Mouse (Mus musculus) spleen, adult 12 weeks (tissue): ENCODE data around the gene Cdc16.
"Not testable (repeated sequence)": the region's sequence is repeated elsewhere in the genome, so short reads cannot be mapped to it uniquely, and the experiment has no call there.

ENCODE experiments used
- DNase-seq: peaks from one replicate; pipeline ENCODE4 v3.0.0; 2022; ENCODE audit warnings: low spot score

The Cdc16 gene

DNA sequence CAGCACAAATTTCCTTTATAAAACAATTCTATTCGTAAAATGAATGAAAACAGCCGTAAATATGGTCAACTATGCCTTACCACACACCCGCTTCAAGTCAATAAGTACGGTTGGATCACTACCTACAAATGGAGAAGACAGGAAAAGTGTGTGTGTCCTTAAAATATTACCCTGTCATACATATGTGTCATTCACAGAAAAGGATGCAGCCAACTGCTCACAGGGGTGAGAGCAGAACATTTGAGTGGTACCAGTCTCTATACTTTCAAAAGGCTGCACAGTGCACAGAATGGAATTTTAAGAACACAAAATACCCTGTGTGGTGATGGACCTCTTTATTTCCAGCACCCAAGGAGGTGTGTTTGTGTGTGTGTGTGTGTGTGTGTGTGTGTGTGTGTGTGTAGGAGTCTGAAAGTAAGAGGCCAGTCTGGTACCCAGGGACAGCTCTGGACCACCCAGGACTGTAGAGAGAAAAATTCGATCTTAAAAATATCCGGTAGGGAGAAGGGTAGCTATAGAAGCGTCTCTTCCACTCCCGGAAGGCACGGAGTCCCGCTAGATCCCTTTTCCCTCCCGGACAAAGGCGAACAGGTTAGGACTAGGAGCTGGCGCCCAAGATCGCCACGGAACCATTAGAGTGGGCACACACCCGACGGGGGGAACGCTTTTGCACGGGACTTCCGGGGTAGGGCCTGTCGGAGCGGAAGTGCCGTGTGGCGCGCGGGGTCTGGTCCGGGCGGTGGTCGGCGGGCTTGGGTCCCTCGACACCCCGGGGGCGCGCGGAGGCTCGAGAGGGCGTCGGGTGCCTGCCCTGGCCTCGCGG, at the start of gene Cdc16:
TSS of gene Cdc16 (plus strand) at position 695 of the 823 bp plus-strand sequence.
- DNase-seq: peak; percentile 76

DNA sequence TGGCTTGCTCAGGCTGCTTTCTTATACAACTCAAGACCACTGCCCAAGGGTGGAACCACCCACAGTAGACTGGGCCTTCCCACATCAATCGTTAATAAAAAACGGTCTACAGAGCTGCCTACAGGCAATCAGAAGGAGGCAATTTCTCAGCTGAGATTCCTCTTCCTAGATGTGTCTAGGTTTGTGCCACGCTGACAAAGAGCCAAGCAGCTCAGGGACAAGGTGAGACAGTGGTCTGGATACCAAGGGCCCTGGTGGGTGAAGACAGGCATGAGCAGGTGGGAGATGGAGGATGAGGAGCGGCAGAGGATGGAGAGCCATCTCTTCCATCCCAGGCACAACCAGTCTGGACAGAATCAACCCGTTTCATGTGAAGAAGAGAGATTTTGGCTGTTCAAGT, 49.0 kb upstream of the Cdc16 start:
- DNase-seq: no peak

DNA sequence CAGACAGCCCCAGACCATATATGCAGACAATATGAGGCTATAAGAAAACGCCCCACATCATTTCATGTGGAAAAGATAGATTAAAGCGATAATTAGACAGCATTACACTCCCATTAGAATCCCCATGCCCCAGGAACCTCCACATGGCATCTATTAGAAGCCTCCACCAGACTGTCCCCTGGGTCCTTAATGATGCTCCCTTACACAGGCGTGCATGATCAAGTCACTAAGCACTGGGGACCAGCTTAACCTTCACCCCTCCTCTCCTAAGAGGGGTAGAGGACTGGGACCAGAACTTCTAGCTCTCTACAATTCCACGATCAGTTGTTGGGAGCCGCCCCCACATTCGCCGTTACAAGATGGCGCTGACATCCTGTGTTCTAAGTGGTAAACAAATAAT, 38.5 kb upstream of the Cdc16 start:
- no peak for DNase-seq

DNA sequence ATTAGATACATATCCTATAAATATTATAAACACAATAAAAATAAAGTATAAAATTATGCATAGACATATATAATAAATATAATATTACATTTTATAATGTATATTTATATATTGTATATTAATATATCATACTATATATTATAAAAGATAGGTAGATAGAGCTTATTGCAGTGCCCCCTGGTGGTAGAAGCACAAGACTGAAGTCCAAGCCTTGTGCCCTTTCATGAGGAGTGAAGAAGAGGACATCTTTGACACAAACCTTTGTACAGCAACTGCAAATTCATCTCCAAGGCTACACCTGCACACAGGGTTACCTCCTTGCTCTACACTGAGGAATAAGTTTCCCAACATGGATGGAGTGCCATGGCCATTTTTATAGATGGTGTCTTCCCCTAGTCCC, 31.8 kb upstream of the Cdc16 start:
- DNase-seq: no peak

DNA sequence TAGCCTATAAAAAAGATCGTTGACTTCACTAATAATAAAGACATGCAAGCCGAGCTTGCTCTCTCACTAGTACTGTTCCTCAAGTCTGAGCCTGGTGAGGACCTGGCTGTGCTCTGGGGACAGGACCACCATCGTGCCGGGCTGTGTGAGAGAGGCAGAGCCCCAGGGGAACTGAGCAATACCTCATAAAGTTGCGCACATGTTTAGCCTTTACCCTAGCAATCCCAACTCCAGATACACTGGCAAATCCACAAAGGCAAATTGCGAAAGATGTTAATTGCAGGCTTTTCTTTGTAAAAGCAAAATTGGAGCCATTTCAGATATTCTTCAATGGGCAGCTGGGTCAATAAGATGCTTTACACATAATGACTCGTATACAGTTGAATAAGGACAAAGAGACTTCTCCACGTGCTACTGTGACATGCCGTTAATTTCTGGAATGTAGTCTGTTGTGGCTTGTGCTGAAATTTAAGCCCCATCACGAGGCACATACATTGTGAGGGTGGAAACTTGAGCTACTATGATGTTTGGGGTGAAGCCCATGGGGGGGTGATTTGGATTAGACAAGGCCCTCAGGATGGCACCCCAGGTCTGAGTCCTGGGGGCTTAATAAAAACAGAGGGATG, 29.9 kb upstream of the Cdc16 start:
- DNase-seq: no peak

DNA sequence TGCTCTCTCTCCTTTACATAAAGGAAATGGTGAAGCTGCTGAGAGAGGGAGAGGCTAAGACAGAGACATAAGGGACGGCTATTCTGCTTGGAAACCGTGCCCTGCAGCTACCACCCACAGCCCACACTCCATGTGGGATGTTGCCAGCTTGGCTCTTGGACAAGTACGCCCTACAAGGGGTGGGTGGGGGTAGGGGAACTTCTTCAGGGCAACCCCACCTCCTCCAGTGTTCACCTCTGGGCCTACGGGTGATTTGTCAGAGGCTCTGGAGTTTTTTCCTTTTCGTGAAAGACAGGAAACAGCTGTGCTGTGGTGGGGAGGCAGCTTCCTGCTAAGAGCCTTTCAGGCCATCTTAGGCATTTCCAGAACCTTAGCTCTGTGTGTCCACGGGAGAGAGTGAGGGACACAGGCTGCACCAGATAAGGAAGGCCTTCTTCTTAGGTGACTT, 17.1 kb upstream of the Cdc16 start:
- peak; percentile 15 for DNase-seq

DNA sequence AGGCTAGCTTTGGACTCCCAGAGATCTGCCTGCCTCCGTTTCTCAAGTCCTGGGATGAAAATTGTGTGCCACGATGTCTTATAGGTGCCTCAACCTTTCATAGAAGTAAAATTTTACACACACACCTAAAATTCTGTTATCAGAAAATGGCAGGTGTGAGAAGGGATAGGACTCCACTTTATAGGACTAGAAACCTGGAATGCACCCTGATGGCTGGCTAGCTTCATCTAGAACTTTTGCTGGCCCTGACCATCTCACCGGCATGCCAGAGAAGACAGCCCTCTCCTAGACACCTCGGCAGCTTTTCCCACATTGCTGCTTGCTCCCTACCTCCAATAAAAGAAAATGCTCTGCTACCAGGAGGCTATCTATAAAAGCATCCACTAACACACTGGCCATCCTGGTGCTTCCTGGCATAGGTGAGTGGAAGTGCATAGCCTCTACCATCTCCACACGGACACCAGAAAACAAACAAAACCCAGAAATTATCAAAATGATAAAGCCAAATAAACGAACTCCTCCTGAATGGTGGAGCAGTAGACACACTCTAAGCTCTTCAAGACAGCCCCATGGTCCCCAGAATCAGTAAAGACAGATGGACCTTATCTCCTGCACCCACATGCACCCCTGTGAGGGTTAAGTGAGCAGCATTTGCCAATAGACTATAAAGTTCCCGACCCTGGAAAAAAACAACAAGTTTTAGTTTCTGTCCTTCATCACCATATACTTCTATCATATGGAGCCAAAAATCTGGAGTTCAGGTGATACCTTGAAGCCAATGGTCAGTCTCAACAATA, 16.5 kb upstream of the Cdc16 start:
- peak; percentile 10 for DNase-seq

DNA sequence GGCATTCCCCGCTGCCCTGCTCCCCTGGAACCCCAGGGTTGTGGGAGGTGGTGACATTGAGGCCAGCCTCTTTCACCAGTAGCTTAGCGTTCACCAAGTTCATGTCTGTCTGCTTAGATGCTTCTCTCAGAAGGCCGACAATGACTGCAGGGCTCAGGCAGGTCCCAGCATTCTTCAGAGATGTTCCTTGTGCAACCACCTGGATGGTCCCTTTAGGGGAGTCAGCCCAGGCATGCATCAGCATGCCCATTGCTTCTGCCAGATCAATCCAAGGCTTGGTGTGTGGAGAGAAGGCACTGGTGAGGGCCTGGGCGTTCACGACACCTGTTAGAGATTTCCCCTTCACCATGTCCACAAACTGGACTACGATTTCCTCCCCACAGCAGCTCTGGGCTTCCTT, 11.3 kb upstream of the Cdc16 start:
- not testable (repeated sequence) for DNase-seq

DNA sequence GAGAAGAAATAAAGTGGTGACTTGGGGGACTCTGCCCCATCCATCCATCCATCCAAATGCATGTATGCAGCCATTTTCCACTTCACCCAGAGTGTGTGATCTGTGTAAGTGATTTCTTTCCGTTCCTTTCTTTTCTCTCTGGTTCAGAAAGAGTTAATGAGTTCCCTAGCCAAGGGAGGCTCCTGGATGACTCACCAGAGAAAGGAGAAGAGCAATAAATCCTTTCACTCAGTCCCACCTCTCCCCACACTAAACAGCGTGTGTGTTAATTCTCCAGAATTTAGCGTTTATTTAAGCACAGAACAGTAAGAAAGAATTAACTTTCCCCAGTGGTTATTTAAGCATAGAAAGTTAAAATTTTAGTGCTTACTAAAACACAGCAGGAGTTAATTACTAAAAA, 9.8 kb upstream of the Cdc16 start:
- no peak for DNase-seq

DNA sequence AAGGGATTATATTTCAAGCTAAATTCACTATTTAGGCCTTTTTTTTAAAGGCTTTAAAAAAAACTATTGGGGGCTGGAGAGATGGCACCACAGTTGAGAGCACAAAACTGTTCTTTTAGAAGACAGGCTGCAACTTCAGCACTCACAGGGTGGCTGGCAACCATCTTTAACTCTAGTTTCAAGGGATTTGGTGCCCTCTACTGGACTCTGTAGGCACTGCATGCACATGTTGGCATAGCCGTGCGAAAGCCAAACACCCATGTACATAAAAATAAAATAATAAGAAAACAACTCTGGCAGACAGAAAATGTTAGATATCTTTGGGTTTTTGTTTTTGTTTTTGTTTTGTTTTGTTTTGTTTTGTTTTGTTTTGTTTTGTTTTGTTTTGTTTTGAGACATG, 3.8 kb upstream of the Cdc16 start:
- peak; percentile 71 for DNase-seq

DNA sequence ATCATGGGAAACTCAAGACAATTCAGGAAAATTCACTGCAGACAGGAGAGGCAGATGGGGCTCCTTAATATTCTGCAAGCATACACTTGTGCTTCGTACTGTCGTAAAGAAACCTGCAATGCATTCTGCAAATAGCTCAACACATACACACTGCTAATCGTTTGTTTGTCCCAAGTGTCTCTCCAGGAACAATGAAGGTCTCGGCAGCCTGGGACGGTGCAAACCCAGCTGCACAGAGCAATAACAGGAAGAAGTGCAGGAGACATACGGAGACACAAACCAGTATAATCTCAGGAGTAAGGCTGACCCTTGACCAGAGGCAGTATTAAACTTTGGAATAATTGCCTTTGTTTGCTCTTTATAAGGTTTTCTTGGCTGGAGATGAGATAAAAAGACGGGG, 996 bp upstream of the Cdc16 start:
- no peak for DNase-seq

DNA sequence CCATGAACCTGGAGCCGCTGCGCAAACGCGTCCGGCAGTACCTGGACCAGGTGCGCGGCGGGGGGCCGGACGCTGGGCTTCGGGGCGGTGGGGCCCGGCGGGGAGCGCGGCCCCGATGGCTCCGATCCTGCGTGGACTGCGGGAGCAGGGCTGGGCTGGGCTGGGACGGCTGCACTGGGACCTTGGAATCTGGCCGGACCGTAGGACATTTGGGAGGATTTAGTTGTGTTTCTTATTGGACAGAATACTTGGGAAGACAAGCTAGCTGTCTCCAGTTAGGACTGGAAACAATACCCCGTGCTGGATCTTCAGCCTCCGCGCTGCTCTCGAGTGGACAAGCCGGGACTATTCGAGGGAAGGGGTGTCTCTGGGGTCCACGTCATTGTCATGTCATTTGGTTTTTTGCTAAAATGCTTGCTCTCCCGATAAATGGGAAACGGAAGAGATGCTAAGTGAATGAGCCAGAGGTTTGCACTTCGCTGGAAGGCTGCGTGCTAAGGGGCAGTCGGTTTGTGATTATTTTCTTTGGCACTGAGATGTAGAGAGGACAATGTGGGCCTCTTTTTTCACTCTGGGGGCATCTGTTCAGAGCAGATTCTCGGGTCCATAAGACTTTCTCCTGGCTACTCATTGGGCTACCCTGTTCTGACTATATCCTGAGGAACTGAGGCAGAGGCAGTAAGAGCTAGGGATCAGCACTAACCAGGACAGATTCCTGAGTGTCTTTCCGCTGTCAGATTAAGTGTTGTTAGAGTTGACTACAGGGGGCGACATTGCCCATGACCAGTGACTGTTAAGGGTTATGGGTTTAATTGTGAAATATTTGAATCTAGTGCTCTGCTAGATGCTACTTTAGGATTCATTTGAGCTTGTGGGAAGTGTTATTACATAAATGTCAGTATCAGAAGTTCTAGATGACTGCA, 590 bp downstream of the Cdc16 start:
- DNase-seq: peak; percentile 54

DNA sequence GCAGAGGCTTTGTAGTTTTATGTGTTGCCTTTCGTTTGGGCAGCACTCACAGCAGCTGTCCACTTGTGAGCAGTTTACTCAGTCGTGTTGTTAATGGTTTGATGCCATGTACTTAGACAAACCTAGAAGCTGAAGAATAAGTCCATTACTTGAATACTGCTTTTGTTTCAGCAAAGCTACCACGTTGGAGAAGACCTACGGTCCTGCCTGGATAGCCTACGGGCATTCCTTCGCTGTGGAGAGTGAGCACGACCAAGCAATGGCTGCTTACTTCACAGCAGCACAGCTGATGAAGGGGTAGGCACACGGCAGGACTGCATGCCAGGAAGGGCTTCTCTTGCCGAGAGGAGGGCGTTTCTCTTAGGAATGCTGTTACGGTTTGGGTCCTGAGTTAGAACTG, 11.7 kb downstream of the Cdc16 start:
- no peak for DNase-seq

DNA sequence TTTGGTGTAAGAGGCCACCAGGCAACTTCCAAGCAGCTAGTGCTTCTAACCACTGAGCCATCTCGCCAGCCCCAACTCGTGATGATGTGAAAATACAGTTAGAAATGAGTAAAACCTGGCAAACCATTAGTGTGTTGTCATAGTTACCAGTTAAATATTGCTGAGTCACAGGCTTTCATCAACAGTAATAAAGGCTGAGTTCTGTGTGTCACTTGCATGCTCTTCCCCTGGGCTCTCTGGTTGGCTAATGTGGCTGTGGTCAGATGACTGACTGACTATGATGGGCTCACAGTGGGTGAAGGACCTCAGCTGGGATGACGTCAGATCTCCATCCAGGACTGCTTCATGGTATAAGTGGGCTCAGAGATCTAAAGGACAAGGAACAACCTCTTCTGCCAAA, 23.1 kb downstream of the Cdc16 start:
- no peak for DNase-seq

DNA sequence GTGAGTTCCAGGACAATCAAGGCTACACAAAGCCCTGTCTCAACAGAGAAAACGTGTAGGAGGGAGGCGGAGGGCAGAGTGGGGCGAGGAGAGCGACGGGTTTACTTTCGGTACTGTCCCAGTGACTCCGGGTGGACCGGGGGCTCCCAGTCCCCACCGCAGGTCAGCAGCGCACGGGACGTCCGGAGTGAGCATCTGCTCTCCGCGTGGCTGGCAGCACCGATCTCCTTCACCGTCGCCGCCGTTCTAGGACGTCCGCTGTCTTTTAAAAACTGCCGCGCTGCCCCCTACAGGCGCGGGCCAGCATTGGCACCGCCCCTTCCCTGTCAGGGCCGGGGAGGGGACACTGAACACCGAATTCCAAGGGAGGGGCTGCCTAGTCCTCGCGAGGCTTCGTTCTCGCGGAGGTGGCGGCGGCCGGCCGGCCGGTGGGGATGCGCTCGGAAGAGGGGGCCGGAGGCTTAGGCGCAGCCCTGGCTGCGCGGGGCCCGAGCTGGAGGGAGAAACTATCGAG, 27.8 kb downstream of the Cdc16 start, which contains the start of gene Upf3a:
TSS of gene Upf3a (plus strand) at position 366 of the 514 bp plus-strand sequence.
- peak; percentile 93 for DNase-seq

DNA sequence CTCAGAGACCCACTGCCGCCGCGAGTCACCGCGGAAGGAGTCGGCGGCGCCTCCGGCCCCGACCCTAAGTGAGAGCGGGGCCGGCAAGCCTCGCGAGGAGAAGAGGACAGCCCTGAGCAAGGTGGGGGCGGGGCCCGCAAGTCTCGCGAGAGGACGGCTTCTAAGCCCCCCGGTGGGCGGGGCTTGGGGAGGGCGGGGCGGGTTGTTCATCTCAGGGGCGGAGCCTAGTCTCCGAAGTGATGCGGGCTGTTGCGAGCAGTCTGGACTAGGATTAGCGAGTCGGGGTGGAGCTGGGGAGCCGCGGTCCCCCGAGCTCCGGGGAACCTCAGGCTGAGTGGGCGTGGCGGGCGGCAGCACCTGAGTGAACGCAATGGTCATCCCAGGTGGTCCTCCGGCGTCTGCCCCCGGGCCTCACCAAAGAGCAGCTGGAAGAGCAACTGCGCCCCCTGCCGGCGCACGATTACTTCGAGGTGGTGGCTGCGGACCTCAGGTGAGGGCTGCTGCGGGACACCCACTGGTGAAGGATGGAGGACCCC, 28.4 kb downstream of the Cdc16 start:
- peak; percentile 91 for DNase-seq

DNA sequence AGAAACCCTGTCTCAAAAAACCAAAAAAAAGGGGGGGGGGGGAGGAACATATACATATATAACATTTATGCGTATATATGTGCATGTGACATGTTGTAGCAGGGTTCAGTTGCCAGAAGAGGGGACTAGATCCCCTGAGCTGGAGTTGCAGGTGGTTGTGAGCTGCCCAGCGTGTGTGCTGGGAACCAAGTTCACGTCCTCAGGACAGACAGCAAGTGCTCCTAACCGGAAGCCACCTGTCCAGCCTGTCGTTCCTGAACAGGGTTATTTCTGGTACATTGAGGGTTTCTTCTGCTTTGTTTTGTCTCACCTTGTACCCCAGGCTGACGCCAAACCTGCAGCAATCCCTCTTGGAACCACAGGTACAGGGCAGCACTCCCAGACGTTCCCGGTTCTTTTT, 32.1 kb downstream of the Cdc16 start:
- DNase-seq: no peak

DNA sequence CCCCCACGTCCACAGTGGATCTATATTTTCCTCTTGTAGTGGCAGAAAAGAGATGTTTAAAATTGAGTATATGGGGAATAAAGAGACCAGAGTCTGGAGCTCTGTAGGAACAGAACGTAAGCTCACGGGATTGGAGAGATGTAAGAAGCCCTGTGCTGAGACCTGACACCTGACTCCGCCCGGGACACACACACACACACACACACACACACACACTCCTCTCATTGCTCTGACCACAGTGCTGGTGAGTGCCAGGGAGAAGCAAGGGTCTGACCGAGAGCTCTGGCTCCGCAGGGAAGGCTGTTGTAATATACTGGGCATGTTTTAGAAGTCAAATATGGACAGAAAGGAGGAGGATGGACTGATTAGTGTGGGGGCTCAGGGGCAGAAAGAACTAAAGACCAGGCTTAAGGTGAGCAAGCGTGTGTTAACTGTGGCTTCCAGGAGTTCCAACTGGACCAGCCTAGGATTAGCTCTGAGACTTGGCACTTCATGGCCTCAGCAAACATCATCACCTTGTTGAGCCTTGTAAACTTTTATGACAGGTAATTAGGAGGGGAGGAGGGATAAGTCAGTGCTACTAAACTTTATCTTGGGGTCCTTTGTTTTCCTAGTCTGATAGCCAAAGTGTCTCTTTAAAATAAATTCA, 35.7 kb downstream of the Cdc16 start:
- DNase-seq: no peak

DNA sequence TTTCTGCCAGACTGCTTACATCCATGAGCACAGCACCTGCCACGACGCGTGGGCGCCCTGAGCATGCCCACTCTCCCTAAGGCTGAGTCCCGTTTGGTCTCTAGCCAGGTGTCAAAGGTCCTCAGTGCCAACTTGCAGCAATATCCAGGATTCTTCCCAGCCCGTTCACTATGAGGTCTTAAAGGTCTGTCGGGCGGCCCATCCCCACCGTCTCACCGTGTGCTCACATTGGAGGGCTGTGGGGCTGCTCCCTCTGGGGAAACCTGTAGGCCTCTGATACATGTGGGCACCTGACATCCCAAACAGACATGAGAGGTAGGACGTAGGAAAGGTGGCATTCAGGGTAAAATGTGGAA, 36.2 kb downstream of the Cdc16 start:
- DNase-seq: no peak

DNA sequence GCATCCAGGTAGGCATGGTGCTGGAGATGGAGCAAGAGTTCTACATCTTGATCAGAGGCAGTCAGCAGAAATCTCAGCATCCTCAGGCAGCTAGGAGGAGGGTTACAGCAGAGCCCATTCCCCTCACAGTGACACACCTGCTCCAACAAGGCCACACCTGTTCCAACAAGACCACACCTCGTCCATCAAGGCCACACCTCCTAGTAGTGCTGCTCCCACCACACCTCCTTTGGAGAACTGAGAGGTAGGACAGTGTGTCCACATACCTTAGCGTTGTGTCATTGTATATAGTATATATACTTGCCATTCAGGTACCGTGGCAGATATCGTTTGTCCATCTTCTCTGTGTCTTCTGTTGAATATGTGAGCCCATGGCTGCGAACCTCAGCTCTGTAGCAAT, 40.2 kb downstream of the Cdc16 start:
- no peak for DNase-seq

DNA sequence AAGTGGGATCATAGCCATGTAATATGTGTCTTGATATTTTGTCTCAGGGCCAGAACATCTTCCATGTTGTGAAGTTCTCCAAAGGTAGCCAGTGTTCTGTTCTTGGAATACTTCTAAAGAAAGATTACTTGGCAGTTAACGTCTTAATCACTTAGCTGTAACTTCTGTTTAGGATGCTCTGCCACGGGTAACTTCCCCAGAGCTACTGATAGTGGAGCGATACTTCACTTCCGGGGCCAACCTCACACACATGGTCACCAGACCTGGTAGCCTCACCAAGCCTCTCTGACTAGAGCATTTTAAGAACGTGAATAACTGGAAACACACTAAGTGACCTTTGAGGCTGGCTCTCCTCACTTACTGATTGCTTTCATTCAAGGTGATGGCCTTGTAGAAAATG, 42.1 kb downstream of the Cdc16 start:
- no peak for DNase-seq
